Mouse (Mus musculus): ENCODE measurements around the gene Smr3a.

Gene Smr3a

DNA sequence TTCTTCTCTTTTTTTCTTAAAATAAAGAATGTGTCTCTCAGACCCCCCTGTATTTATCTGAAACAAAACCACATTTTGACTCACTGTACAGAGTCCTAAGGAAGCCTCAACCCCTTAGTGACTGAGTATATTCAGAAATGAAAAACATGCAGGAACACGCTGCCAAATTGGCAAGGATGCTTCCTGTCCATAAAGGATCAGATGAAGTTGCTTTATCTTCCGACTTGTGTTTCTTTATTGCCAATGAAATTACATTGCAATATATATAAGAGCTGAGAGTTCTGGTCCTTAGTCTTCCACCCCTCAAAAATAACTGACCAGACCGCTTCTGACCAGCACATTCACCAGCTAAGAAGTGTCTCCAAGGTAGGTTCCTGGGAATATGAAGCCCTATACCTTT is at the start of gene Smr3a:
Smr3a (plus strand) TSS at position 301 of the 400 bp plus-strand sequence.
- DNase-seq: no peak

DNA sequence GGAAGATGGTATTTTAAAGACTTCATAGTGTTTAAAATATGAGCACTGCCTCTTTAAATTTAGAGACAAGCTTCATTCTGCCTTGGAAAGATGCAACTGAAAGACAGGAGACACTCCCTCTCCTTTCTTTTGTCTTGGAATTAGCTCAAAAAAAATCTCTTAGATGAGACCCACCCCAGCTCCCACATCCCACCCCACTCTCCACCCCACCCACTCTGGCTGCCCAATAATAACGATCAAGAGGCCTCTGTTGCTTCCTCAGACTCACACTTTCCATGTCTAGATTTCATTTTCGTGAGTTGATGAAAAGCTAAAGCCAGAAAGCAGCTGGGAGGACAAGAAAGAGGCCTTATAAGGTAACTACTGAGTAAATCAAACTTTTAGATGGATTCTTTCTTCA is 33.1 kb upstream of the Smr3a start, which contains the start of the genes 2310003L06Rik and Gm28434:
2310003L06Rik (plus strand) TSS at position 259 of the 400 bp plus-strand sequence.
Gm28434 (plus strand) TSS at position 317 of the 400 bp plus-strand sequence.
- no peak for DNase-seq

GRCm38 (mm10) chr5:87979139-87979538 is 23.2 kb upstream of the Smr3a start, which contains the start of gene Cabs1:
Gene Cabs1 (plus strand): TSS chr5:87979439.
- no peak for DNase-seq

DNA sequence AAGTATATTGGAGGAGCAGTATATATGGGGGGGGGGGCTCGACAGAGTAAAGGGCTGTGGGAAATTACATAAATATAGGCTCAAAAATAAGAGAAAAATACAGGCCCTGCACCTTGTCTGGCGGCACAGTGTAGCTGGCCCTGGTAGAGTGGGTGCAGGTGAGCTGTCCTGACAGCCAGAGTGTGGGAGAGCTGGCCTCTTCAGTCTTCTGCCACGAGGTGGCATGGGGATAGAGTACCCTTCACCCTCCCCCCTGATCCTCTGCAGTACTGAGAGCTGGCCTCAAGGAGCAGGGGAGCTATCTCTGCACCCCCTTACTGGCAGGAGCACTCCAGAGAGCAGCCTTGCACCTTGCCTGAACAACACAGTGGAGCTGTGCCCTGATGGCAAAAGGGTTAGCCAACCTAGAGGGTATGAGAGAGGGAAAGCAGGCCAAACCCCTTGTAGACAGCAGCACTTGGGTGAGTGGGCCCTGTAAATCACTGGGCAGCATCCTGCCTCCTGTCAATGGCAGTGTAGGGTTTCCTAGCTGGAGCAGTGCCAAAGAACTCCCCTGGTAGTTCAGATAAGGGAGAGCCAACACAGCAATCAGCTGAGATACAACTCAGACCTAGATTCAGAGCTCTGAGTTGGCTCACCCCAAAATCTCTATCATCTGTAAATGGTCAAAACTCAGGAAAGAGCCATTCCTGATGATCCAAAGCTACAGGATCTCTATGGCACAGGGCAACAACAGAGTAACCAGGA is 19.7 kb upstream of the Smr3a start:
- no peak for DNase-seq

DNA sequence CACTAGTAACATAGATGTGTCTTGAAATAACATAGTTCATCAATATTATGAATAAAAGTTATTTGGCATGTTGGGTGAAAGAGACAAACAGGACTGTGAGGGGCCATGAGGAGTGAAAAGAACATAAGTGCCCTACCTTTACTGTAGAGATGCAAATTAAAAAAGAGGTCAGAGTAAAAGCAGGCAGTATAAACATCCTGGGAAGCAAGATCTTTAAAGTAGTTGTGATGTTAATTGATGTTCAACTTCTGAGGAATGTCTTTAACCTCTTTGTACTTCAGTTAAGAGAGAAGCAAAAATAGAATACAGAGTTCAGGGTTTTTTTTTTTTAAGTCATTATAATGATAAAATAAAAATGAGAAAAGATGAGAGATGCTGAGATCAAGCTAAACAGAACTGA is 2.9 kb downstream of the Smr3a start:
- DNase-seq: no peak

All from lung, postnatal 10 days (tissue).